Mouse (Mus musculus) kidney, adult 9 months (tissue): ENCODE results near the gene Sval1.

Source experiments
- DNase-seq: peaks from one replicate; pipeline ENCODE4 v3.0.0; 2022

The Sval1 gene

DNA sequence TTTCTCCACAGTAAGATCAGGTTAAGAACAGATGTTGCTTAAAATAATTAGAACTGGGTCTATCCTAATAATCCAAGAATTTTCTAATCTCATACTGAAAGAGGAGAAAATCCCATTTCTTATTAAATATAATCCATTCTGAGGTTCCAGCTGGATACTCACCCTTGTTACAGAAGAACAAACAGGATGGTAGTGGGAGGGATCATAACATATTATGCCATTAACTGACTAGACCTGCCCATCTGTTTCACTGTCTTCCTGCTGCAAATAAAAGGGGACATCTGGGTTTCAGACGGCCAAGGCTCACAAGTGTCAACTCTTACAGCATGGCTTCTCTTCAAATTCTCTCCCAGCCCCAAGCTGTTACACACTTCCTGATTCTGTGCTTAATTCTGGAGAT lies at the start of gene Sval1:
Gene Sval1, plus strand, starts transcription at position 301 of the 400 bp plus-strand sequence.
- DNase-seq = no peak

DNA sequence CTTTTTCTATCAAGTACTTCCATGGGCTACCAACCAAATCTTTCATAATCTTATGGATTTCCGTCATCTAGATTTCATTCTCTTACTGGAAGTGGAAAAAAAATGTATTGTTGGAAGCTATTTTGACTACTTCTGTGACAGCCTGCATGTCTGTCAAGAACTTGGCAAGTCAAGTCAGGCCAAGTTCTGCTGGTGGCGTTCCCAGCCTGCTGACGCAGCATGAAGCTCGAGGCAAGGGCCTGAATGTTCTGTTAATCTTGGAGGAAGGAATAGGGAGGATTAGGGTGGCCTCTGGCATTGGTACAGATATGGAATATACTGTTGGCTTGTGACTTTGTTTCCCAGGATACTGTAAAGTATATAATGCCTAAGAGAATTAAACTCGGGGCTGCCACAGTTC lies 39.8 kb upstream of the Sval1 start:
- no peak for DNase-seq

GRCm38 (mm10) chr6:41914883-41915282 lies 36.5 kb upstream of the Sval1 start:
- DNase-seq = no peak

GRCm38 (mm10) chr6:41967840-41968239 lies 16.4 kb downstream of the Sval1 start, which contains the start of gene Sval3:
Gene Sval3 (plus strand): TSS chr6:41968140.
- DNase-seq = no peak
